Mouse (Mus musculus) testis, adult 2 months (tissue): ENCODE measurements around the gene Nxph1.

Experiments
- CTCF ChIP-seq: fragments of 200-500 bp; IDR thresholded peaks from 2 replicates; pipeline ENCODE4 v1.5.1; 2012; ENCODE audit warnings: low read depth, mild to moderate bottlenecking, inconsistent platforms, low read length, moderate library complexity; ENCODE audit not compliant: control insufficient read depth, insufficient read depth, insufficient replicate concordance
- POLR2A ChIP-seq: fragments of 200-500 bp; IDR thresholded peaks from 2 replicates; pipeline ENCODE4 v1.6.1; 2012; ENCODE audit warnings: low read depth, mild to moderate bottlenecking, inconsistent platforms, low read length, moderate library complexity; ENCODE audit not compliant: control insufficient read depth

GRCm38 (mm10) chr6:9133589-9134279, 185.5 kb downstream of the Nxph1 start:
- TF ChIP-seq POLR2A (no peak), CTCF (no peak)
